Mouse (Mus musculus) CH12.LX (cell line): ENCODE measurements at regions not wholly inside any gene's neighbourhood (a gene's known extent, or its start where the extent isn't known, plus 50 kb on each side); places are given as distances from the start of the nearest gene placed in this dataset.

Experiments
- DNase-seq: peaks from one replicate; pipeline ENCODE4 v3.0.0-alpha.2; 2013; ENCODE audit errors: extremely low read depth
- H3K27ac ChIP-seq: 2 replicates; pipeline ENCODE4 v1.5.1; 2012; ENCODE audit warnings: low read depth, mild to moderate bottlenecking, control low read depth, moderate library complexity; ENCODE audit not compliant: insufficient read depth
- H3K27me3 ChIP-seq: replicated peaks from 2 replicates; pipeline ENCODE3; 2012; ENCODE audit warnings: inconsistent platforms
- H3K36me3 ChIP-seq, 2 experiments: replicated peaks in 1 of 2; 2 replicates each; pipeline versions ENCODE3 to v1.6.1; 2012; ENCODE audit warnings: inconsistent platforms in 1 of 2, low read length in 1 of 2, mild to moderate bottlenecking in 1 of 2, mixed read lengths in 1 of 2, moderate library complexity in 1 of 2; ENCODE audit not compliant: control insufficient read depth in 1 of 2, insufficient read depth in 1 of 2
- H3K4me1 ChIP-seq, 2 experiments: 2 replicates each; pipeline ENCODE4 v1.6.1; 2012; ENCODE audit warnings: inconsistent platforms in 1 of 2, moderate library complexity in 1 of 2; ENCODE audit not compliant: insufficient read depth in 2 of 2, control insufficient read depth in 1 of 2
- H3K4me2 ChIP-seq: 2 replicates; pipeline ENCODE4 v1.6.1; 2012; ENCODE audit warnings: low read depth, mild to moderate bottlenecking, control low read depth; ENCODE audit not compliant: poor library complexity, insufficient read depth, severe bottlenecking
- H3K4me3 ChIP-seq, 3 experiments: fragments of 150-350 bp in 1 of 3; sonication (generic) in 1 of 3; replicated peaks in 1 of 3; 2 replicates each; pipeline versions ENCODE3 to v1.5.1; 2011 to 2012; ENCODE audit warnings: low read depth in 2 of 3, low read length in 2 of 3, mild to moderate bottlenecking in 2 of 3, moderate library complexity in 2 of 3, control low read depth in 1 of 3, improper control_type of control experiment in 1 of 3, inconsistent platforms in 1 of 3, mixed read lengths in 1 of 3; ENCODE audit not compliant: poor library complexity in 1 of 3
- H3K79me2 ChIP-seq: replicated peaks from 2 replicates; pipeline ENCODE4 v1.6.1; 2012; ENCODE audit warnings: mild to moderate bottlenecking, moderate library complexity; ENCODE audit not compliant: control insufficient read depth, poor library complexity, insufficient read depth, severe bottlenecking; ENCODE audit errors: extremely low read depth
- H3K9ac ChIP-seq: 2 replicates; pipeline ENCODE4 v1.6.1; 2012; ENCODE audit warnings: low read depth, mild to moderate bottlenecking, control low read depth, moderate library complexity; ENCODE audit not compliant: insufficient read depth
- H3K9me3 ChIP-seq: replicated peaks from 2 replicates; pipeline ENCODE3; 2012; ENCODE audit warnings: low read length, inconsistent platforms, mixed read lengths
- CHD1 ChIP-seq: IDR thresholded peaks from 2 replicates; pipeline ENCODE4 v1.6.1; 2012; ENCODE audit warnings: low read depth, low read length, improper control_type of control experiment, inconsistent platforms
- E2F4 ChIP-seq: IDR thresholded peaks from 2 replicates; pipeline ENCODE4 v1.6.1; 2011; ENCODE audit warnings: low read depth, low read length, improper control_type of control experiment; ENCODE audit not compliant: insufficient replicate concordance
- ELF1 ChIP-seq: IDR thresholded peaks from 2 replicates; pipeline ENCODE4 v1.6.1; 2014; ENCODE audit warnings: low read depth, mild to moderate bottlenecking, inconsistent platforms, low read length, improper control_type of control experiment
- GABPA ChIP-seq: IDR thresholded peaks from 2 replicates; pipeline ENCODE4 v1.6.1; 2012; ENCODE audit warnings: low read depth, low read length, improper control_type of control experiment, inconsistent platforms; ENCODE audit not compliant: insufficient replicate concordance
- HCFC1 ChIP-seq: IDR thresholded peaks from 2 replicates; pipeline ENCODE4 v1.6.1; 2012; ENCODE audit warnings: low read depth, mild to moderate bottlenecking, inconsistent platforms, low read length, improper control_type of control experiment
- JUN ChIP-seq: IDR thresholded peaks from 2 replicates; pipeline ENCODE4 v1.6.1; 2011; ENCODE audit warnings: low read depth, mild to moderate bottlenecking, low read length, improper control_type of control experiment, moderate library complexity; ENCODE audit not compliant: insufficient read depth
- JUND ChIP-seq: conservative IDR thresholded peaks from 2 replicates; pipeline ENCODE4 v1.6.1; 2011; ENCODE audit warnings: low read depth, low read length, improper control_type of control experiment
- MAX ChIP-seq: IDR thresholded peaks from 2 replicates; pipeline ENCODE4 v1.6.1; 2011; ENCODE audit warnings: low read length, improper control_type of control experiment
- MAZ ChIP-seq: IDR thresholded peaks from 2 replicates; pipeline ENCODE4 v1.6.1; 2012; ENCODE audit warnings: low read depth, mild to moderate bottlenecking, inconsistent platforms, low read length, improper control_type of control experiment, moderate library complexity
- MEF2A ChIP-seq: IDR thresholded peaks from 2 replicates; pipeline ENCODE4 v1.6.1; 2014; ENCODE audit warnings: low read depth, mild to moderate bottlenecking, inconsistent platforms, low read length, improper control_type of control experiment, borderline replicate concordance
- MYC ChIP-seq: IDR thresholded peaks from 2 replicates; pipeline ENCODE4 v1.6.1; 2011; ENCODE audit warnings: low read depth, mild to moderate bottlenecking, improper control_type of control experiment, low read length
- NELFE ChIP-seq: IDR thresholded peaks from 2 replicates; pipeline ENCODE4 v1.6.1; 2011; ENCODE audit warnings: low read depth, low read length, improper control_type of control experiment
- NRF1 ChIP-seq: IDR thresholded peaks from 2 replicates; pipeline ENCODE4 v1.6.1; 2014; ENCODE audit warnings: low read depth, mild to moderate bottlenecking, inconsistent platforms, low read length, improper control_type of control experiment, moderate library complexity
- POLR2A ChIP-seq: IDR thresholded peaks from 2 replicates; pipeline ENCODE4 v1.6.1; 2011; ENCODE audit warnings: low read depth, mild to moderate bottlenecking, improper control_type of control experiment, low read length
- POLR2AphosphoS2 ChIP-seq: IDR thresholded peaks from 2 replicates; pipeline ENCODE4 v1.6.1; 2011; ENCODE audit warnings: low read depth, low read length, improper control_type of control experiment
- TBP ChIP-seq: conservative IDR thresholded peaks from 2 replicates; pipeline ENCODE4 v1.6.1; 2011; ENCODE audit warnings: low read depth, low read length, improper control_type of control experiment
- UBTF ChIP-seq: IDR thresholded peaks from 2 replicates; pipeline ENCODE4 v1.6.1; 2012; ENCODE audit warnings: low read depth, mild to moderate bottlenecking, inconsistent platforms, low read length, improper control_type of control experiment, moderate library complexity
- USF2 ChIP-seq: conservative IDR thresholded peaks from 2 replicates; pipeline ENCODE4 v1.6.1; 2011; ENCODE audit warnings: low read depth, low read length, improper control_type of control experiment
- ZMIZ1 ChIP-seq: IDR thresholded peaks from 2 replicates; pipeline ENCODE4 v1.6.1; 2012; ENCODE audit warnings: low read depth, mild to moderate bottlenecking, inconsistent platforms, low read length, improper control_type of control experiment
- dilution Hi-C: fragments of 300-500 bp; cut with MboI; formaldehyde crosslinking; loops from 2 replicates; pipeline ENCODE4 v1.14.3; 2020; ENCODE audit warnings: low sequenced_read_pairs; ENCODE audit not compliant: extremely low pct_unique_long_range_greater_than_20kb, extremely low pct_ligation_motif_present
- in situ Hi-C: fragments of 300-500 bp; cut with MboI; formaldehyde crosslinking; loops from 3 replicates; pipeline ENCODE4 v1.14.3; 2019; ENCODE audit warnings: low sequenced_read_pairs, low pct_ligation_motif_present, low pct_unique_long_range_greater_than_20kb, mixed read lengths

DNA sequence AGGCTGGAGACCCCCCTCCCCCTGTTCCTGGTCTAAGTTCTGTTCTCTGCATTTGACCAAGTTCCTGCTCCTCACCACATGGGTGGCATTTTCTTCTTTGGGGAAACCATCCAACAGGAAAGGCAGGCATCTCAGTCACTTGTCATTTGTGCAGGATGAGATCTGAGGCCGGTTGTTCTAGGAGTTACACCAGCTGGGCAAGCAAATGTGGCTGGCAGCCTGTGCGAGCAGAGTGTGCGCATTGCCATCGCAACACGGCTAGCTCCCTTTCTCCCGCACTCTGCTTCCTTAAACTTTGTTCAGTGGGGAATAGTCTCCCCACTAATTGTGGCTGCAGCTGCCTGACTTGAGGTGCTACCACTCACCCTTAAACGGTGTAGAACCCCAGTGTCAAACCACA is 104.7 kb upstream of the Kif2a start:
- H3K27me3 ChIP-seq = no peaks in the 10 kb centered on the region
- H3K9me3 ChIP-seq = no peaks in the 10 kb centered on the region
- H3K36me3 ChIP-seq = no peaks in the 10 kb centered on the region
- dilution Hi-C loops = no loop called here
- in situ Hi-C loops = no loop called here
- H3K79me2 ChIP-seq = no peaks in the 10 kb centered on the region
- H3K4me1 ChIP-seq = no peaks in the 10 kb centered on the region
- no peak overlapping the region for H3K27ac ChIP-seq
- TF ChIP-seq POLR2A (no peak), GABPA (no peak), MAX (no peak), JUN (no peak), ZMIZ1 (no peak), CHD1 (no peak), JUND (no peak), UBTF (no peak), NELFE (no peak), MYC (no peak), POLR2AphosphoS2 (no peak), HCFC1 (no peak), USF2 (no peak)
- H3K4me2 ChIP-seq = no peak overlapping the region
- no peak overlapping the region for H3K4me3 ChIP-seq
- no peak overlapping the region for H3K9ac ChIP-seq
- DNase-seq = no peak

DNA sequence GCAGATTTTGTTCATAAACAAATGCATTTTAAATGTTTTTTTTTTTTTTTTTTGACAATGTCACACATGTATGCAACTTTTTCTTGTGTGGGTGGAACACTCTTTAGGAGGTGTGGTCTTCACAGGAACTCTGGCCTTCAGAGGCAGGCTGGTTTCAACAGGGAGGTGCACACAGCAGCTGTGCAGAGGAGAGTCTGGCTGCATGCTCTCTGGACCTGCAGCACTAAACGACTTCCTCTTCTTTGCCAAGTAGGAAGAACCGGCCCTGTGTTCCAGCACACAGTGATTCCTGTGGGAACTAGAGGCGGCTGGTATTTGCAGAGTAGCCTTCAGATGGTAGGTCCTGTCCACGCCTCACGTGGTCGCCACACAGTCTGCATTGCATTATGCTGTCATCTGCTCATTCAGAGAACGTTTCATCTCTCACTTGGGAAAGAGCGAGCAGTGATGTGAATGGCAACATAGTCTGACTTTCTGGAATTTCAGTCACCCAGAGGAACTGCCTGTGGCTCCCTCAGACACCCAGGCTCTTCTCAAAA is 102.3 kb upstream of the Kif2a start:
- Histone ChIP-seq H3K4me3 (no peak overlapping the region), H3K79me2 (no peaks in the 10 kb centered on the region), H3K27me3 (no peaks in the 10 kb centered on the region), H3K27ac (no peak overlapping the region), H3K4me2 (no peak overlapping the region), H3K9me3 (no peaks in the 10 kb centered on the region), H3K9ac (no peak overlapping the region), H3K36me3 (no peaks in the 10 kb centered on the region), H3K4me1 (no peaks in the 10 kb centered on the region)
- in situ Hi-C loops = loop anchor here (25.0 kb wide), 1 partner anchor 1013 kb away; no protein-coding TSS in a partner anchor
- TF ChIP-seq NRF1 (no peak), USF2 (no peak), ZMIZ1 (no peak), E2F4 (no peak), POLR2AphosphoS2 (no peak), MEF2A (no peak), TBP (no peak), JUN (no peak), MYC (no peak), MAX (no peak), ELF1 (no peak), MAZ (no peak)
- no peak for DNase-seq
- dilution Hi-C loops = no loop called here
